Mouse (Mus musculus) testis, adult 2 months (tissue): ENCODE results near the gene Zbtb22.

ENCODE experiments used
- CTCF ChIP-seq: fragments of 200-500 bp; IDR thresholded peaks from 2 replicates; pipeline ENCODE4 v1.5.1; 2012; ENCODE audit warnings: low read depth, mild to moderate bottlenecking, inconsistent platforms, low read length, moderate library complexity; ENCODE audit not compliant: control insufficient read depth, insufficient read depth, insufficient replicate concordance
- POLR2A ChIP-seq: fragments of 200-500 bp; IDR thresholded peaks from 2 replicates; pipeline ENCODE4 v1.6.1; 2012; ENCODE audit warnings: low read depth, mild to moderate bottlenecking, inconsistent platforms, low read length, moderate library complexity; ENCODE audit not compliant: control insufficient read depth

DNA sequence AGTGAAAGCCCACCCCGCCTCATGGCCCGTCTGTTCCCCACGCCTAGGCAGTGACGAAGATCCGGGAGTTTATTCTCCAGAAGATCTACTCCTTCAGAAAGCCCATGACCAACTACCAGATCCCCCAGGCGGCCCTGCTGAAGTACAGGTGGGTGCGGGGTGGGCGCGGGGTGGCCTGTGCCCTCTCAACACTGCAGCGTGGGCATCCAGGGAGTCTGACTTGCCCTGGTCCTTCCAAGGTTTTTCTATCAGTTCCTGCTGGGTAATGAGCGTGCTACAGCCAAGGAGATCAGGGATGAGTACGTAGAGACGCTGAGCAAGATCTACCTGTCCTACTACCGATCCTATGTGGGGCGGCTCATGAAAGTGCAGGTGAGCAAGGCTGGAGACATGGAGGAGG lies 44.2 kb downstream of the Zbtb22 start:
- TF ChIP-seq POLR2A (no peak), CTCF (no peak)
